Mouse (Mus musculus) brain, adult 2 months (tissue): ENCODE measurements around the gene Cpd.
"Not testable (repeated sequence)": the region's sequence is repeated elsewhere in the genome, so short reads cannot be mapped to it uniquely, and the experiment has no call there.

Experiments
- DNase-seq: peaks from one replicate; pipeline ENCODE4 v3.0.0; 2011; ENCODE audit warnings: low read depth, low spot score

Gene Cpd

GRCm38 (mm10) chr11:76847354-76847753 is 536 bp upstream of the Cpd start:
- no peak for DNase-seq

- peak; percentile 49 for DNase-seq
Observed at GRCm38 (mm10) chr11:76846011-76846877, 574 bp downstream of the Cpd start.

- peak; percentile 76 for DNase-seq
Observed at GRCm38 (mm10) chr11:76845275-76845980, 1.4 kb downstream of the Cpd start.

GRCm38 (mm10) chr11:76838573-76838972 is 8.2 kb downstream of the Cpd start:
- DNase-seq, result no peak

- DNase-seq, result peak; percentile 91
Observed at GRCm38 (mm10) chr11:76836317-76836716, 10.5 kb downstream of the Cpd start.

GRCm38 (mm10) chr11:76835868-76836267 is 10.9 kb downstream of the Cpd start:
- DNase-seq, result peak; percentile 67

- DNase-seq, result no peak
Observed at GRCm38 (mm10) chr11:76834665-76835064, 12.2 kb downstream of the Cpd start.

GRCm38 (mm10) chr11:76824885-76825265 is 21.9 kb downstream of the Cpd start:
- DNase-seq, result peak; percentile 71

GRCm38 (mm10) chr11:76824238-76824884 is 22.5 kb downstream of the Cpd start:
- no peak for DNase-seq

GRCm38 (mm10) chr11:76823641-76824040 is 23.2 kb downstream of the Cpd start:
- DNase-seq, result no peak

- no peak for DNase-seq
Observed at GRCm38 (mm10) chr11:76821353-76821752, 25.5 kb downstream of the Cpd start.

- DNase-seq, result no peak
Observed at GRCm38 (mm10) chr11:76817664-76818063, 29.2 kb downstream of the Cpd start.

- peak; percentile 60 for DNase-seq
Observed at GRCm38 (mm10) chr11:76810706-76811495, 35.9 kb downstream of the Cpd start.

- DNase-seq, result peak; percentile 98
Observed at GRCm38 (mm10) chr11:76809450-76809849, 37.4 kb downstream of the Cpd start.

GRCm38 (mm10) chr11:76808550-76808949 is 38.3 kb downstream of the Cpd start:
- DNase-seq, result no peak

GRCm38 (mm10) chr11:76807007-76807679 is 39.7 kb downstream of the Cpd start:
- DNase-seq, result no peak

GRCm38 (mm10) chr11:76806026-76806425 is 40.8 kb downstream of the Cpd start:
- DNase-seq, result no peak

GRCm38 (mm10) chr11:76805072-76805471 is 41.7 kb downstream of the Cpd start:
- not testable (repeated sequence) for DNase-seq

- no peak for DNase-seq
Observed at GRCm38 (mm10) chr11:76803266-76803665, 43.6 kb downstream of the Cpd start.

- no peak for DNase-seq
Observed at GRCm38 (mm10) chr11:76797236-76797635, 49.6 kb downstream of the Cpd start.

- peak; percentile 34 for DNase-seq
Observed at GRCm38 (mm10) chr11:76795326-76795725, 51.5 kb downstream of the Cpd start.
